1 mouse cellular context compared by ENCODE assay signal in genomic region chr4:155019336-155019847, GRCm38 (mm10).
TF ChIP-seq lines count a peak whose summit lies in the region.

No protein-coding gene starts in this region.

TF ChIP-seq in MEL, 35 proteins besides CTCF, POLR2A, EP300 and RAD21 (continued from another document):
- TF ChIP-seq MYC (IDR thresholded peaks at IDR 0.05; ENCODE audit: low read depth, low read length) (no peak), TBP (IDR thresholded peaks at IDR 0.05; ENCODE audit: low read depth, low read length) (no peak), NRF1 (IDR thresholded peaks at IDR 0.05; ENCODE audit: insufficient read depth, low read depth, low read length, poor library complexity, severe bottlenecking) (no peak), MAX (IDR thresholded peaks at IDR 0.05; ENCODE audit: low read length) (no peak)
